Mouse (Mus musculus): ENCODE measurements at regions not wholly inside any gene's neighbourhood (a gene's known extent, or its start where the extent isn't known, plus 50 kb on each side); places are given as distances from the start of the nearest gene placed in this dataset.
A peak's percentile ranks its signal among the peaks of the same experiment; 100 is the strongest.

- DNase-seq (ENCODE audit: low spot score in 2 of 2): no peak
Measured at GRCm38 (mm10) chr3:145207071-145207470, 85.2 kb upstream of the Col24a1 start.

- no peak for DNase-seq (ENCODE audit: low spot score in 2 of 2)
Measured at GRCm38 (mm10) chr3:145210166-145210565, 82.1 kb upstream of the Col24a1 start.

DNA sequence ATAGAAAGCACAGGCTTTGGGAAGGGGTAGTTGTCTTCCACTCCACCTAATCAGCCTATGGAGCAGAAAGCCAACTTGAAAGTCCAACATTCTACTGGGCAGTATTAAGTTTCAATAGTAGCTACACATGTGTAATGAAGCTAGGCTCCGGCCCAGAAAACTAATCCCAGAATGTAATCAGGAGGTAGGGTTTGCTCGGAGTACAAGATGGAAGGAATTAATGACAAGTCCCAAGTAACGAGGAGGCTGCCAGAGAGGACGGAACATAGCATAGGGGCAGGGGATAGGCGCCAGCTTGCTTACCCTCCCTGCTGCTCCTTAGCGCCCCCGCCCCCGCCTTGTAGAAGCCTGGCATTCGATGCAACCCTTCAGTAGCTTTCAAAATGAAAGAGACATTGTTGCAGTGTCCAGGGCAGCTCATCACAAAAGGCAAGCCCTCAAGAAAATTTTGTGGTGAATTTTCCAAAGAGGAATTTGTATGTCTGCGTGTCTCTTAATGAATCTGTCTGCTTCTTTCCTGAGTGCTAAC is 75.2 kb upstream of the Col24a1 start:
- DNase-seq (ENCODE audit: low spot score in 2 of 2): no peak

DNA sequence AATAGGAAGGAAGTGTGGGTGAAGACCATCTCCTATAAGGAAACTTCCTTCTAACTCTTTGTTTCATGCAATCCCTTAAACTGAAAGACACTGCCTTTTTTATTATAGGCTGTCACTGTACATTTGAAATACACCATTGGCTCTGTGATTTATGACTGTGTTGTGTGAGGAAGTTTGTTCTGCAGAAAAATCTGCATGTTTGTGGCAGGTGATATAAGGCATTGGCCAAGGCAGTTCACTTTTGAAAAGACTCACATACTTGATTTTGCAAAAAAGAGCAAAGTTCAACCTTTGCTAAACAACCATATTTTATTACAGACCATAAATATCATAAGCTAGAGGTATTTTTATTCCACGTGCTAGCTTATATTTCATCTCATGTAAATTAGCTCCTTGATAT is 69.3 kb upstream of the Col24a1 start:
- DNase-seq (ENCODE audit: low spot score in 2 of 2): no peak

DNA sequence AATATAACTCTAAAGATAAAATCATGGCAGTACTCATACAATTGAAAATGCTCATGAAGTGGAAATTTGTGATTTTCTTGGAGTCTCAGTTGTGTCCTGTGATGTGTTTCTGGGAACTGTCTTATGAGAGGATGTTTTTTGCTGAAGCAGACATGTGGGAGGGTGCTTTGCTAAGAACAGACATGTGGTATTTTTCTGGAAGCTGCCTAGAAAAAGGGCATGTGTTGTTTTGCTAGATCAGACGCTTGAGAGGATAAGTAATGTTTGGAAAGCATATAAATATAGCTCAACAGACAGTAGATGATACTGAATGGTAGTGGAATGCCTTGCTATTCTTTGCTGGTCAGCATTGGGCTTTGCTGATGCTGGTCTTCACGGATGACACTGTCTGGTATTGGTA is 68.2 kb upstream of the Col24a1 start:
- DNase-seq (ENCODE audit: low spot score in 2 of 2): peak in 1 of 2 experiments; percentile 15

DNA sequence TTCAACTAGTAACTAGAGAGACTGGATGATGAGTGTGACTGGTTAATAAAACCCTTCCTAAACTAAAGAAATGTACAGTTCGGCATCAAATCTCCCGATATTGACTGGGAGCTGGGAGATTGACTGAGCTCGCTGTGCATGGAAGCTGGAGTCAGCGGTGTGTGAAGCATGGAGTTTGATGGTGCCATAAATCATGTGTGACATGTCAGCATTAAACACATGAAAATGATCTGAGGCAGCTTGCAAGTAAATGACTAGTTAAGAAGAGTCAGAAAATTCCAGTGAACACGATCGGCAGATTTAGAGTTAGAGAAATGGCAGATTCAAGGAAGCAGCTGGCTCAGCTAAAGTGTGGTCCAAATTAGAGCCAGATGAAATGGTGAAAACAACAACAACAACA is 61.6 kb upstream of the Col24a1 start:
- no peak for DNase-seq (ENCODE audit: low spot score in 2 of 2)

- no peak for DNase-seq (ENCODE audit: low spot score in 2 of 2)
Measured at GRCm38 (mm10) chr3:145242138-145242537, 50.1 kb upstream of the Col24a1 start.

All from frontal cortex, postnatal 36 days (tissue).